10 mouse cellular contexts compared by ENCODE assay signal in genomic region chr5:114467019-114467418, GRCm38 (mm10). TPM values are rescaled to one million over a fixed set of nuclear protein-coding genes. Genes with fewer than 3 reads are reported as not detected.
A peak's percentile ranks its signal among the peaks of the same experiment; 100 is the strongest.
DNase-seq lines count a peak whose midpoint lies in the region; ATAC-seq lines count a peak whose summit lies in the region.
"Had no signal": no experiment of that assay in that cellular context is flagged by ENCODE, and none has a peak within 500 bp of the region (broad histone marks: within the 10 kb centered on the region; RNA-seq: fewer than 3 reads in every experiment).

No protein-coding gene starts in this region.

- 2% methylated on average over 11 of the region's 11 CpGs for WGBS in kidney, embryonic 14.5 days
- under 1% methylated on average over 11 of the region's 11 CpGs for WGBS in embryonic facial prominence, embryonic 15.5 days
- WGBS in intestine, embryonic 14.5 days, result 3% methylated on average over 11 of the region's 11 CpGs
- WGBS in midbrain, embryonic 15.5 days, result 0% methylated on average over 11 of the region's 11 CpGs

- no peaks in the 10 kb centered on the region for H3K36me3 ChIP-seq in kidney, embryonic 14.5 days (ENCODE audit: control insufficient read depth, insufficient read depth, low read length)
- H3K36me3 ChIP-seq in embryonic facial prominence, embryonic 15.5 days, result no peaks in the 10 kb centered on the region
- no peaks in the 10 kb centered on the region for H3K36me3 ChIP-seq in intestine, embryonic 14.5 days (ENCODE audit: control insufficient read depth, insufficient read depth, low read length)
- no peaks in the 10 kb centered on the region for H3K36me3 ChIP-seq in midbrain, embryonic 15.5 days (replicated peaks)
- H3K36me3 ChIP-seq: G1E had no signal

- peak overlapping the region; percentile 22 for H3K4me3 ChIP-seq in kidney, embryonic 14.5 days (ENCODE audit: low read length)
- peak overlapping the region; percentile 34 for H3K4me3 ChIP-seq in embryonic facial prominence, embryonic 15.5 days (replicated peaks)
- peak overlapping the region; percentile 12; the same call in 1 of the 2 replicates for H3K4me3 ChIP-seq in intestine, embryonic 14.5 days (ENCODE audit: low read depth, low read length)
- H3K4me3 ChIP-seq in midbrain, embryonic 15.5 days, result peak overlapping the region; percentile 28

- H3K4me1 ChIP-seq in kidney, embryonic 14.5 days (ENCODE audit: control insufficient read depth, insufficient read depth, low read length), result peaks cover 29% of the 10 kb centered on the region
- peaks cover 24% of the 10 kb centered on the region for H3K4me1 ChIP-seq in embryonic facial prominence, embryonic 15.5 days
- peaks cover 19% of the 10 kb centered on the region for H3K4me1 ChIP-seq in intestine, embryonic 14.5 days (replicated peaks; ENCODE audit: control insufficient read depth, insufficient read depth, low read length)
- H3K4me1 ChIP-seq in midbrain, embryonic 15.5 days, result peaks cover 31% of the 10 kb centered on the region

- H3K4me2 ChIP-seq in kidney, embryonic 14.5 days (replicated peaks; ENCODE audit: low read depth, low read length), result peak overlapping the region; percentile 49
- H3K4me2 ChIP-seq in embryonic facial prominence, embryonic 15.5 days (replicated peaks), result peak overlapping the region; percentile 60
- peak overlapping the region; percentile 32 for H3K4me2 ChIP-seq in intestine, embryonic 14.5 days (ENCODE audit: low read length)
- H3K4me2 ChIP-seq in midbrain, embryonic 15.5 days, result peak overlapping the region; percentile 54

- peak overlapping the region; percentile 42; the same call in 1 of the 2 replicates for H3K9ac ChIP-seq in kidney, embryonic 14.5 days (ENCODE audit: low read depth, low read length)
- H3K9ac ChIP-seq in embryonic facial prominence, embryonic 15.5 days, result no peak overlapping the region
- no peak overlapping the region for H3K9ac ChIP-seq in intestine, embryonic 14.5 days (ENCODE audit: low read length)
- peak overlapping the region; percentile 36; the same call in 1 of the 2 replicates for H3K9ac ChIP-seq in midbrain, embryonic 15.5 days

- H3K9me3 ChIP-seq in kidney, embryonic 14.5 days (ENCODE audit: control insufficient read depth, low read length), result no peaks in the 10 kb centered on the region
- H3K9me3 ChIP-seq in embryonic facial prominence, embryonic 15.5 days (replicated peaks), result no peaks in the 10 kb centered on the region
- peaks cover 2% of the 10 kb centered on the region; the same call in 1 of the 2 replicates for H3K9me3 ChIP-seq in intestine, embryonic 14.5 days (ENCODE audit: control insufficient read depth, low read length)
- no peaks in the 10 kb centered on the region for H3K9me3 ChIP-seq in midbrain, embryonic 15.5 days
- H3K9me3 ChIP-seq: G1E had no signal

- no peak for DNase-seq in kidney, adult 11 months
- DNase-seq in intestine, embryonic 14.5 days (ENCODE audit: low spot score), result no peak
- DNase-seq in adipocyte (ENCODE audit: low spot score), result no peak
- no peak for DNase-seq in spleen, postnatal 4 days (ENCODE audit: low spot score in 2 of 2)
- DNase-seq in retina, postnatal 1 day, result no peak
- DNase-seq: thymus, postnatal 14 days had no signal

- H3K27ac ChIP-seq in kidney, embryonic 14.5 days (ENCODE audit: low read depth, low read length), result peak overlapping the region; percentile 88; the same call in 1 of the 2 replicates
- no peak overlapping the region for H3K27ac ChIP-seq in embryonic facial prominence, embryonic 15.5 days (replicated peaks)
- H3K27ac ChIP-seq in intestine, embryonic 14.5 days (ENCODE audit: low read depth), result peak overlapping the region; percentile 87
- peak overlapping the region; percentile 84 for H3K27ac ChIP-seq in midbrain, embryonic 15.5 days

- H3K27me3 ChIP-seq in kidney, embryonic 14.5 days (ENCODE audit: control insufficient read depth, insufficient read depth, low read length), result peaks cover 3% of the 10 kb centered on the region; the same call in 1 of the 2 replicates
- no peaks in the 10 kb centered on the region; the same call in 1 of the 2 replicates for H3K27me3 ChIP-seq in embryonic facial prominence, embryonic 15.5 days
- H3K27me3 ChIP-seq in intestine, embryonic 14.5 days (replicated peaks; ENCODE audit: control insufficient read depth, insufficient read depth, low read length), result no peaks in the 10 kb centered on the region
- H3K27me3 ChIP-seq in midbrain, embryonic 15.5 days (replicated peaks), result 0 out of 2 replicates have a peak, but pooled peaks cover 5% of the 10 kb centered on the region

- ATAC-seq in kidney, embryonic 14.5 days (ENCODE audit: low FRiP score, low TSS enrichment), result peak; percentile 53
- no peak for ATAC-seq in embryonic facial prominence, embryonic 15.5 days (ENCODE audit: insufficient number of reproducible peaks, low FRiP score, low TSS enrichment, low read depth)
- ATAC-seq in intestine, embryonic 14.5 days (replicated peaks; ENCODE audit: low FRiP score, low TSS enrichment, low read depth), result peak; percentile 32; the same call in 1 of the 2 replicates
- 0 out of 2 replicates have a peak, but pooled peaks have one; percentile 48 for ATAC-seq in midbrain, embryonic 15.5 days (replicated peaks)

RNA-seq across cellular contexts. Expression of gene Mvk, which starts 22.9 kb away (rescaled TPM):
- polyA plus RNA-seq in kidney, embryonic 14.5 days (2014; fragmentation: Nextera tagmentation; extraction: Ambion mirVana), result 45.0 and 48.3 TPM in 2 replicates
- polyA plus RNA-seq in embryonic facial prominence, embryonic 15.5 days (2015; fragmentation: Nextera tagmentation; extraction: Ambion mirVana), result 49.6 and 51.8 TPM in 2 replicates
- 70.0 and 78.4 TPM in 2 replicates for polyA plus RNA-seq in intestine, embryonic 14.5 days (2014; fragmentation: Nextera tagmentation; extraction: Ambion mirVana)
- 63.8 and 69.7 TPM in 2 replicates for polyA plus RNA-seq in midbrain, embryonic 15.5 days (2015; fragmentation: Nextera tagmentation; extraction: Ambion mirVana)

RNA-seq across cellular contexts. Expression of gene Mmab, which starts 23.2 kb away (rescaled TPM):
- 19.0 and 32.9 TPM in 2 replicates for polyA plus RNA-seq in kidney, embryonic 14.5 days (2014; fragmentation: Nextera tagmentation; extraction: Ambion mirVana)
- polyA plus RNA-seq in embryonic facial prominence, embryonic 15.5 days (2015; fragmentation: Nextera tagmentation; extraction: Ambion mirVana), result 28.1 and 29.2 TPM in 2 replicates
- polyA plus RNA-seq in intestine, embryonic 14.5 days (2014; fragmentation: Nextera tagmentation; extraction: Ambion mirVana), result 34.3 and 35.6 TPM in 2 replicates
- 31.6 and 32.8 TPM in 2 replicates for polyA plus RNA-seq in midbrain, embryonic 15.5 days (2015; fragmentation: Nextera tagmentation; extraction: Ambion mirVana)

Comparison
In these comparisons a context has a peak if more than half of its experiments do, and no peak if none do; other contexts are left out.
1. H3K9ac ChIP-seq: peak in kidney, embryonic 14.5 days (single experiment) and midbrain, embryonic 15.5 days (single experiment); none in embryonic facial prominence, embryonic 15.5 days (single experiment) and intestine, embryonic 14.5 days (single experiment).
2. Peak in every context shown above with its lines, with median percentiles within 50 percentile points of each other: H3K4me2 ChIP-seq and H3K4me3 ChIP-seq.